ENCODE assay signal across 8 mouse cellular contexts in the genomic region with DNA sequence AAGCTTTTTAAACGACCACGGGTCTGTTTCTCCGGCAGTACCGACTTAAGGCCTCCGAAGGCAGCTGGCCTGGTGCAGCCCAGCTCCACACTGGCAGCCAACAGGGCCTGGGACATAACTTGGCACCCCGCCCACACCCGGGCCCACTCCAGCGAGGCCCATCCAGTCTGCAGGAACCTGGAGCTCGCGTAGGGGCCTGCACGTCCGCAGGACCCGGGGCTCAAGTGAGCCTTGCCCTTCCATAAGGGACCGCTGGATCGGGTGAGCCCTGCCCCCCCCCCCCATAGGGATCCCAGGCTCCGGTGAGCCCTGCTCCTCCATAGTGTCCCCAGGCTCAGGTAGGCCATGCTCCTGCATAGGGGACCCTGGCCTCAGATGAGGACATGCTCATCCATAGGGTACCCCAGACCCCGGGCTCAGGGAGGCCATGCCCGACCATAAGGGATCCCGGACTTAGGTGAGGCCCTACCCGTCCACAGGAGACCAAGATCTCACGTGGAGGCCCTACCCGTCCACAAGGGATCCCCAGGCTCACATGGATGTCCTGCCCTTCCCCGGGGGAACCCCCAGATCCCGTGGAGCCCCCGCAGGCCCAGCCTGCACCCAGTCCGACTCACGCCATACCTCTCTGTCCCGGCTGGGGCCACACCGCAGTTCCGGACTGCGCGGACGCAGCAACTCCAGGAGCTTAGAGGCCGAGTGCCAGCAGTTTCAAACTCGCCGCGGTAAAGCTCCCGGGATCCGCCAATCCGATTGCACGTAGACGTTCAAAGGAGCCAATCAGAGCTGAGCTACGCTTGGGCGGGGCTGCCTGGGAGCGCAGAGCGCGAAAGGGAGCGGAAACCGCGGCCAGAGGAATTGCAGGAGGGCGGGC. TPM values are rescaled to one million over a fixed set of nuclear protein-coding genes. Genes with fewer than 3 reads are reported as not detected.
DNase-seq lines count a peak whose midpoint lies in the region; ATAC-seq and TF ChIP-seq lines count a peak whose summit lies in the region.

A gene (minus strand): TSS at position 727 of the 874 bp plus-strand sequence.

- POLR2A ChIA-PET in Patski (lab: Charles Lee) = interaction anchor here (0.7 to 1.5 kb wide), 2 partner anchors 82 to 99 kb away, joined by 3 read pairs; no protein-coding TSS in a partner anchor

- peak within 1 kb of the TSS; percentile 58 for H3K9ac ChIP-seq in hindbrain, embryonic 14.5 days

- TF ChIP-seq CTCF in Patski (IDR thresholded peaks at IDR 0.05) = no peak

- ATAC-seq in Patski = peak; percentile 82
- ATAC-seq in hindbrain, embryonic 14.5 days (ENCODE audit: low FRiP score) = peak; percentile 96

- in situ Hi-C loops in Patski (cut with MboI; ENCODE audit: low pct_unique_long_range_greater_than_20kb) = no loop called here

- H3K4me3 ChIP-seq in hindbrain, embryonic 14.5 days (replicated peaks; ENCODE audit: low read length) = peak within 1 kb of the TSS; percentile 43

- 0 out of 2 replicates have a peak within 1 kb of the TSS, but pooled peaks have one; percentile 61 for H3K27ac ChIP-seq in hindbrain, embryonic 14.5 days

- peak; percentile 90 for DNase-seq in Patski (ENCODE audit: low read depth, low spot score)
- peak; percentile 96 to 97 for DNase-seq in cerebellum, postnatal 14 days
- peak; percentile 83 to 90 for DNase-seq in frontal cortex, postnatal 25 days (ENCODE audit: low spot score in 2 of 2)
- peak; percentile 97 for DNase-seq in hindbrain, embryonic 14.5 days (ENCODE audit: low spot score)
- peak; percentile 87 to 90 for DNase-seq in layer of hippocampus, postnatal 36 days
- peak; percentile 98 for DNase-seq in lung, postnatal 36 days
- DNase-seq in retina, postnatal 1 day = peak; percentile 99
- peak; percentile 93 to 95 for DNase-seq in urinary bladder, adult 18-20 months (ENCODE audit: low spot score in 2 of 2)

- WGBS in hindbrain, embryonic 14.5 days = 1% methylated on average over 50 of the region's 51 CpGs

- peak within 1 kb of the TSS; percentile 91 for H3K4me2 ChIP-seq in hindbrain, embryonic 14.5 days (replicated peaks)

- H3K27me3 ChIP-seq in Patski = no peaks in the 10 kb centered on the region
- no peaks in the 10 kb centered on the region for H3K27me3 ChIP-seq in hindbrain, embryonic 14.5 days (ENCODE audit: control insufficient read depth, insufficient read depth, low read length)

- peaks cover 9% of the 10 kb centered on the region for H3K4me1 ChIP-seq in hindbrain, embryonic 14.5 days (replicated peaks; ENCODE audit: control insufficient read depth, insufficient read depth, low read length)

- CTCF ChIA-PET in Patski (lab: Charles Lee) = interaction anchor here (0.6 to 1.2 kb wide), 2 partner anchors 14 to 21 kb away, joined by 3 read pairs; no protein-coding TSS in a partner anchor

- H3K9me3 ChIP-seq in hindbrain, embryonic 14.5 days (ENCODE audit: control insufficient read depth, low read length) = no peaks in the 10 kb centered on the region

- H3K36me3 ChIP-seq in hindbrain, embryonic 14.5 days (replicated peaks; ENCODE audit: control insufficient read depth, insufficient read depth) = no peaks in the 10 kb centered on the region

RNA-seq across cellular contexts. Expression of the gene that starts here (rescaled TPM):
- polyA plus RNA-seq in Patski (2021) = 221 TPM
- 83.3 and 89.3 TPM in 2 replicates for polyA plus RNA-seq in hindbrain, embryonic 14.5 days (2014; fragmentation: Nextera tagmentation; extraction: Ambion mirVana)
- total RNA-seq in layer of hippocampus, postnatal 36 days (2021) = 1 to 10 TPM; 1.2 to 1.5 TPM

Comparison
In these comparisons a context has a peak if more than half of its experiments do, and no peak if none do; other contexts are left out.
1. Peak in every context shown above with its lines: DNase-seq, ATAC-seq, H3K4me3 ChIP-seq and H3K27ac ChIP-seq.